Mouse (Mus musculus) thymus, adult 2 months (tissue): ENCODE measurements around the gene Sipa1l1.

Experiments used
- CTCF ChIP-seq: fragments of 200-500 bp; IDR thresholded peaks from 2 replicates; pipeline ENCODE4 v1.5.1; 2012; ENCODE audit warnings: mild to moderate bottlenecking, control low read depth, low read length, moderate library complexity, borderline replicate concordance; ENCODE audit not compliant: control insufficient read depth, poor library complexity, insufficient read depth; ENCODE audit errors: extremely low read depth
- POLR2A ChIP-seq: fragments of 200-500 bp; IDR thresholded peaks from 2 replicates; pipeline ENCODE4 v1.6.1; 2012; ENCODE audit warnings: mild to moderate bottlenecking, low read length, control low read depth, moderate library complexity; ENCODE audit not compliant: control insufficient read depth, poor library complexity, insufficient read depth; ENCODE audit errors: extremely low read depth

DNA sequence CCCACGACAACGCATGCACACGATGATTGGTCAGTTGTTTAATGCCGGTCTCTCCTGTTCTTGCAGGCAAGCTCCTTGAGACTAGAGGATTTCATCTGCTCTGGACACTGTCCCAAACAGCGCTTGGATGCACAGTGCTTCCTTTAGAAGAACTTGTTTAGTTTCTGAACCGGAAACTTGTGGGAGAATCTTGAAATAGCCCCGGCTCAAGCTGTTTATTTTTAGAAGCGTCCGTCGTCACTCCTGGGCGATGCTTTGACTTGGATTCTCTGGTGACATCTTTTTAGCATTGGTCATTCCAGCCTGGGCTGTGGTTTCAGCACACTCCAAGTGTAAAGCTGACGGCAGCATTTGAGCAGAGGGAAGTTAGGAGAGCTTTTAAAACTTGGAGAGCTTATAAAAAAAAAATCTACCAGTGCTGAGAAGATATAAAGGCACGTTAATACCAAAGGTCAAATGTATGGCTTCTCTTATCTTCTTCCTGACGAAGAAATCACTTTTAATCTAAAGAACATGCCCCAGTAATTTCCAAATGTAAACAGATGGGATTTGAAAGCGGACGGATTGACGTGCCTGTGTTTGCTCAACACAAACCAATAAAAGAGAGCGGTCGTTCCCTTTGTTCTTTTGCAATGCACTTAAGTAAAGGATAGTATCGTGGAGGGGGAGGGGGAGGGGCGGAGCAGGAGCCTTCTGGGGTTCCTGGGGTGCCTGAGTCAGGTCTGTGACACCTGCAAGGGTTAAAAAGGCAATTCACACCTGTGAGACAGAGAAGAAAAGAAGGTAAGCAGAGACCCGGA, 46.5 kb upstream of the Sipa1l1 start:
- TF ChIP-seq POLR2A, result no peak
- TF ChIP-seq CTCF, result no peak
